Mouse (Mus musculus) C2C12 (cell line): ENCODE data around the gene Ywhaq.

Source experiments
- CEBPB ChIP-seq: IDR thresholded peaks from one replicate; pipeline ENCODE4 v1.6.1; 2011; ENCODE audit warnings: low read depth, mild to moderate bottlenecking, control low read depth, moderate library complexity
- CTCF ChIP-seq: IDR thresholded peaks from one replicate; pipeline ENCODE4 v1.5.1; 2011; ENCODE audit not compliant: control insufficient read depth, insufficient read depth, insufficient read length
- MYOD1 ChIP-seq: IDR thresholded peaks from one replicate; pipeline ENCODE4 v1.6.1; 2011; ENCODE audit warnings: low read depth; ENCODE audit not compliant: control insufficient read depth, insufficient read length

GRCm38 (mm10) chr12:21346972-21347371 lies 70.5 kb downstream of the Ywhaq start:
- TF ChIP-seq CTCF (no peak), CEBPB (no peak), MYOD1 (no peak)
